Mouse (Mus musculus) stomach, embryonic 16.5 days (tissue): ENCODE results near the gene Liph. TPM values are rescaled to one million over a fixed set of nuclear protein-coding genes. Genes with fewer than 3 reads are reported as not detected.
A peak's percentile ranks its signal among the peaks of the same experiment; 100 is the strongest.
"Not testable (repeated sequence)": the region's sequence is repeated elsewhere in the genome, so short reads cannot be mapped to it uniquely, and the experiment has no call there.

Experiments
- ATAC-seq: fragments of 200-750 bp; cut with Nextera tagmentation; 2 replicates; pipeline ENCODE4 v1.8.0; 2017; ENCODE audit warnings: moderate number of reproducible peaks, moderate TSS enrichment; ENCODE audit not compliant: insufficient read depth, low FRiP score
- H3K27ac ChIP-seq: fragments of 300-500 bp; sonication (generic); 2 replicates; pipeline ENCODE4 v1.5.1; 2014; ENCODE audit warnings: low read length
- H3K27me3 ChIP-seq: fragments of 300-500 bp; sonication (generic); 2 replicates; pipeline ENCODE4 v1.6.1; 2014; ENCODE audit warnings: low read length, control low read depth, mixed read lengths; ENCODE audit not compliant: control insufficient read depth, insufficient read depth
- H3K36me3 ChIP-seq: fragments of 300-500 bp; sonication (generic); 2 replicates; pipeline ENCODE4 v1.6.1; 2014; ENCODE audit warnings: low read length; ENCODE audit not compliant: control insufficient read depth, insufficient read depth
- H3K4me1 ChIP-seq: fragments of 300-500 bp; sonication (generic); 2 replicates; pipeline ENCODE4 v1.6.1; 2014; ENCODE audit warnings: low read length, control low read depth, mixed read lengths; ENCODE audit not compliant: control insufficient read depth, insufficient read depth
- H3K4me2 ChIP-seq: fragments of 300-500 bp; sonication (generic); 2 replicates; pipeline ENCODE4 v1.6.1; 2014; ENCODE audit warnings: low read depth, low read length, mixed read lengths
- H3K4me3 ChIP-seq: fragments of 300-500 bp; sonication (generic); replicated peaks from 2 replicates; pipeline ENCODE4 v1.5.1; 2014; ENCODE audit warnings: mild to moderate bottlenecking, low read length
- H3K9ac ChIP-seq: fragments of 300-500 bp; sonication (generic); 2 replicates; pipeline ENCODE4 v1.6.1; 2014; ENCODE audit warnings: low read length
- H3K9me3 ChIP-seq: fragments of 300-500 bp; sonication (generic); replicated peaks from 2 replicates; pipeline ENCODE4 v1.6.1; 2016; ENCODE audit warnings: low read length, control low read depth; ENCODE audit not compliant: control insufficient read depth
- WGBS: fragments of 180-500 bp; shearing (Covaris S2); extraction: QIAGEN DNeasy Blood & Tissue Kit; methylation state at CpG from one replicate; pipeline ENCODE4 v1.1.7; 2014; 5-methylcytosine and 5-hydroxymethylcytosine counted together
- polyA plus RNA-seq: library from polyadenylated mRNA; unstranded; fragments of >200 nt; fragmentation: Nextera tagmentation; extraction: Ambion mirVana; gene quantifications from 2 replicates; pipeline ENCODE4 v1.2.1, GENCODE M21; 2015

Gene Liph
- polyA plus RNA-seq, 1 experiment from 2014 or later, result 29.9 TPM

DNA sequence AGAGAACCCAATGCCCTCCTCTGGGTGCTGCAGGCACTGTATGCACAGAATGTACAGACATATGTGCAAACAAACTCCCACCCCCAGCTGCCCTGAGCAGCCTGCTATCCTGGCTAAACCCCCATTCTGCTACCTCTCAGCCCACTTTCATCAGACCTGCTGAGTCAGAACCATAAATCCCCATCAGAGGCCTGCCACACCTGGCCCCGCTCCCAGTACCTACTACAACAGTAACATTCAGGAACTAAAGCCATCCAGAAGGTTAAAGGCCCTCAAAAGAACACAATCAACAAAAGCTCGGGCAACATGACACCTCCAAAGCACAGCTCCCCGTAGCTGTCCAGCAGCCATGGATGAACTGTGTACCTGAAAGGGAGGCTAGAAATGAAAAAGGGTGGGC lies 6.1 kb upstream of the Liph start:
- WGBS, result 34% methylated on average over 3 of the region's 3 CpGs
- no peak overlapping the region for H3K4me2 ChIP-seq

DNA sequence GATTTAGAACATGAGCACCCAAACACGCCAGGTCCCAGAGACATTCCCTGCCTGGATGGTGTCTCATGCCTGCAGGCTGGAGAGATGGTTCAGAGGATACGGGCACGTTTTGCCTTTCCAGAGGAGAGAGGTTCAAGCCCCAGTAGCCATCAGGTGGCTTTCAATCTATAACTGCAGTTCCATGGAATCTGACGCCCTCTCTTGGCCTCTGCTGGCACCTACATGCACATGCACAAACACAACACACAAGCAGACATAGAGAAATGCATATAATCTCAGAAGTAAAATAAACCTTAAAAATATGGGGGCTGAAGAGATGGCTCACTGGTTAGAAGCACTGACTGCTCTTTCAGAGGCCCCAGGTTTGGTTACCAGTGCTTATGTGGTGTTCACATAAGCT lies 5.7 kb upstream of the Liph start:
- no peaks in the 10 kb centered on the region for H3K9me3 ChIP-seq
- WGBS, result 57% methylated on average over 4 of the region's 4 CpGs
- peak overlapping the region; percentile 61 for H3K27ac ChIP-seq
- H3K4me3 ChIP-seq, result no peak overlapping the region
- no peaks in the 10 kb centered on the region for H3K36me3 ChIP-seq
- H3K4me2 ChIP-seq, result no peak overlapping the region
- no peak overlapping the region for H3K9ac ChIP-seq
- no peaks in the 10 kb centered on the region; the same call in 1 of the 2 replicates for H3K4me1 ChIP-seq
- H3K27me3 ChIP-seq, result no peaks in the 10 kb centered on the region
- no peak for ATAC-seq

More for the DNA sequence above, 6.1 kb upstream of the Liph start:
- H3K27ac ChIP-seq, result peak overlapping the region; percentile 61
- no peaks in the 10 kb centered on the region for H3K36me3 ChIP-seq
- no peaks in the 10 kb centered on the region for H3K27me3 ChIP-seq
- ATAC-seq, result peak; percentile 25; the same call in 1 of the 2 replicates
- H3K9me3 ChIP-seq, result no peaks in the 10 kb centered on the region
- no peaks in the 10 kb centered on the region; the same call in 1 of the 2 replicates for H3K4me1 ChIP-seq
- no peak overlapping the region for H3K4me3 ChIP-seq
- no peak overlapping the region for H3K9ac ChIP-seq

DNA sequence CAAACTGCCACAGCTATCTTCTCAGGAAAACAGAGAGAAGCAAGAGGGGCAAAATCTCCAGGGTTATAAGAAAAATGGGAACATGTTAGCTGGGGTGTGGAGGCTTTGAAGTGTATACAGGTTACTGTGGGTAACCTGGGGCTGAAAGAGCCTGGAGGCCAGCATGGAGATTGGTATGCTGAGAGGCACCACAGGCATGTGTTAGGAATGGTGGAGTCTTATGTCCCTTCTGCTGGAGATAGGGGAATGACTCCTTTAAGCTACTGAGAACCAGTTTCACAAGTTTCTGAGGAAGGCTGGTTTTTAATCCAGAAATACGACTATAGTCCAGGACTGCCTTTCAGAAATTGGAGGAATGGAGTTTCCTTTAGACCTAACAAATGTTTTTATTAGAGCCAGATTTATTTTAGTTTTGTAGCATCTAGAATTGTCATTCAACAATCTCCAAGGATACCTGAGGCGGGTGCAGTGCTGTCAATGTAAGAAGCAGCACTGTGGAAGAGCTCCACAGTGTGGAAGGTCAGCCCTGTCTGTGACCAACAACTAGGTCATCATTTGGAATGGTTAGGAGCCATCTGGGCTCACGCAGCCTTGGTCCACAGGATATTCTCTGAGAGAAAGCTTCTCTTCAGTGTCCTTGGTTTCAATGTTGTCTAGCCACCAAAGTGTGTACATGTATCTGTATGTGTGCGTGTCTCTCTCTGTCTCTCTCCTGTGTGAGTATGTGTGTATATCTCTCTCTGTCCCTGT lies 4.7 kb upstream of the Liph start:
- no peak overlapping the region for H3K9ac ChIP-seq
- no peak overlapping the region for H3K4me2 ChIP-seq
- no peaks in the 10 kb centered on the region for H3K27me3 ChIP-seq
- H3K4me1 ChIP-seq, result peaks cover 5% of the 10 kb centered on the region; the same call in 1 of the 2 replicates
- no peaks in the 10 kb centered on the region for H3K36me3 ChIP-seq
- no peaks in the 10 kb centered on the region for H3K9me3 ChIP-seq
- WGBS, result 72% methylated on average over 4 of the region's 4 CpGs
- H3K27ac ChIP-seq, result peak overlapping the region; percentile 79
- no peak overlapping the region for H3K4me3 ChIP-seq
- no peak for ATAC-seq

DNA sequence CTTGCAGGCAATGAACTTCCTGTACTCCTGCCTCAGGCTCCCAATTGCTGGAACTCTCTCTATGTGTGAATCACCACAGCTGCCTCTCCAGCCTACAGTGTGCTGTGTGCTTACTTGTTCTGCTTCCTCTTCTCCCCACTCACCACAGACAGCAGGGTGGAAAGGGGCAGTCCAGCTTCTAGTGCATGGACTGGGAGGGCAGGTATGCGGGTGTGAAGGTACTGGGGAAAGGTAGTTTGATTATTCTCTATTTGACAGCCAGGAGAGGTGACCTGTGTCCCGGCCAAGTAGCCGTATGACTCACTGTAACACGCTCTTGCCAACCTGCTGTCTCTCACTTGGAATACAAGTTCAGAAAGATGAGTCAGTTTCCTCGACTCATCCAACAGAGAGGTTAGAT lies 2.6 kb upstream of the Liph start:
- ATAC-seq, result peak; percentile 57; the same call in 1 of the 2 replicates
- Histone ChIP-seq H3K4me1 (peaks cover 5% of the 10 kb centered on the region; the same call in 1 of the 2 replicates), H3K9me3 (no peaks in the 10 kb centered on the region), H3K27me3 (no peaks in the 10 kb centered on the region), H3K9ac (no peak overlapping the region), H3K4me2 (no peak overlapping the region), H3K4me3 (no peak overlapping the region), H3K36me3 (no peaks in the 10 kb centered on the region), H3K27ac (peak overlapping the region; percentile 94)
- WGBS, result 59% methylated on average over 5 of the region's 5 CpGs

DNA sequence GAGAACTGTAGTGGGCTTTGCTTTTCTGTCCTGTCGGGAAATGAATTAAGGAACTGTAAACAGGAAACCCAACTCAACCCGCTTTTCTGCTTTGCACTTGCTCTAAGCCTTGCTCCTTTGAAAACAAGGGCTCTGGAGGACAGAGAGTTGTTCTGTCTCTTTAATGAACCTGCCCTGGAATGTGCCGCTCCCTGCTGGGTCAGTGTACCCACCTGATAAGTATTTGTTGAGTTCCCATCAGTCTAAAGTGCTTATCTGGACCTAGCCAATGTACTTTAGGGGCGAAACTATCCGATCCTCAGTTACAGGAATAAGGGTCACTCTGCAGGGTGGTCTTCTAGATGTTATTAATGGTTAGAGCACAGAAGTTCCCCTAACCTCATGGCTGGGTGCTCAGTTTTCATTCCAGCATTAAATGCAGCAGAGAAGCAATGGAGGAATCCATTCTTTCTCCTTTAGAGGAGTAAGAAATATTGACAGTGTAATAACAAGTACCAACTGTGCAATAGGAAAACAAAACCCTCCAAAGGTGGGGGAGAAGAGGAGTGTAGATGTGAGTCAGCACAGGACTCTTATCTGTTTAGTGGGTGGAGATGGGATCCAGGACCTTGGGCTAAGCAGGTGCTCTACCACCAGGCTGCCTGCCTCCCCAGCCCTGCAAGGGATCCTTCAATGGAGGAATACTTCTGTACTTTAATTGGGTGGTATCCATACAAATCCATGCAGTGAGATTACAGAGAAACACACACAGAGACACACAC lies 1.6 kb upstream of the Liph start:
- no peaks in the 10 kb centered on the region for H3K9me3 ChIP-seq
- H3K36me3 ChIP-seq, result no peaks in the 10 kb centered on the region
- H3K27me3 ChIP-seq, result no peaks in the 10 kb centered on the region
- no peak overlapping the region; the same call in 1 of the 2 replicates for H3K4me3 ChIP-seq
- ATAC-seq, result peak; percentile 89
- 28% methylated on average over 5 of the region's 5 CpGs for WGBS
- H3K4me1 ChIP-seq, result peaks cover 5% of the 10 kb centered on the region; the same call in 1 of the 2 replicates
- peak overlapping the region; percentile 37; the same call in 1 of the 2 replicates for H3K4me2 ChIP-seq
- H3K27ac ChIP-seq, result peak overlapping the region; percentile 94
- 0 out of 2 replicates have a peak overlapping the region, but pooled peaks have one; percentile 8 for H3K9ac ChIP-seq

DNA sequence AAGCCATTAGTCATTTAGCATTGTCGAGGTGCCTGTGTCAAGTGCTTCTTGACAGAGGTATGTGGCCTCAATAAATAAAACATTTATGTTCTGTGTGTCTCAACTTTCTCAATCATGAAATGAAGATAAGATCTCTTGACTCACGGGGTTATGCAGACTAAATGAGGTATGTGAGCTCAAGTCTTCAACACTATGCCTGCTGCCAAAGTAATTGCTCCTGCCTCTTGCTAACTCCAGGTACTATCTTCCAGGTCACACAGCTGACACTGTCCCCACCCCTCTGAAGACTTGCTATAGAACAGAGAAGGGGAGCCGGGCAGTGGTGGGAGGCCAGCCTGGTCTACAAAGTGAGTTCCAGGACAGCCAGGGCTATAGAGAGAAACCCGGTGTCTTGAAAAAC lies 939 bp upstream of the Liph start:
- 22% methylated on average over 4 of the region's 4 CpGs for whole genome bisulfite sequencing
- no peaks in the 10 kb centered on the region for H3K27me3 ChIP-seq
- H3K4me2 ChIP-seq, result peak overlapping the region; percentile 20; the same call in 1 of the 2 replicates
- H3K4me1 ChIP-seq, result peaks cover 5% of the 10 kb centered on the region; the same call in 1 of the 2 replicates
- H3K36me3 ChIP-seq, result no peaks in the 10 kb centered on the region
- no peak overlapping the region for H3K4me3 ChIP-seq
- H3K9me3 ChIP-seq, result no peaks in the 10 kb centered on the region
- peak overlapping the region; percentile 94 for H3K27ac ChIP-seq
- H3K9ac ChIP-seq, result 0 out of 2 replicates have a peak overlapping the region, but pooled peaks have one; percentile 8
- no peak for ATAC-seq

DNA sequence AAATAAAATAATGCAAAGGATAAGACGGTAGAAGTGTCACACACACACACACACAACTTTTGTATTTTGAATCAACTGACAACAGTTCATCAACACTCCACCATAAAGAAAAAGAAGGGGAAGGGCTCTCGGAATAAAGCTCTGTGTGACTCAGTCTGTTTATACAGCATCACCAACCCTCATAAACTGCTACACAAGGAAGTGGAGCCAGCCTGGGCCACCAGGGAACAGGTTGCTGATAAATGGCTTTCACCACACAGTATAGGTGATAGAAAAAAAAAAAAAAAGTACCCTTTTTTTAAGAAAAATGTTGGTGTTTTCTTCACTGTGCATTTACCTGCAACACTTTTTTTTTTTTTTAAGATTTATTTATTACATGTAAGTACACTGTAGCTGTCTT lies 3.7 kb downstream of the Liph start:
- Histone ChIP-seq H3K4me2 (no peak overlapping the region), H3K9ac (no peak overlapping the region), H3K36me3 (no peaks in the 10 kb centered on the region), H3K4me3 (no peak overlapping the region), H3K9me3 (no peaks in the 10 kb centered on the region), H3K27me3 (no peaks in the 10 kb centered on the region), H3K4me1 (0 out of 2 replicates have a peak, but pooled peaks cover 5% of the 10 kb centered on the region), H3K27ac (no peak overlapping the region)
- no peak for ATAC-seq
- 59% methylated on average over 2 of the region's 2 CpGs for WGBS

DNA sequence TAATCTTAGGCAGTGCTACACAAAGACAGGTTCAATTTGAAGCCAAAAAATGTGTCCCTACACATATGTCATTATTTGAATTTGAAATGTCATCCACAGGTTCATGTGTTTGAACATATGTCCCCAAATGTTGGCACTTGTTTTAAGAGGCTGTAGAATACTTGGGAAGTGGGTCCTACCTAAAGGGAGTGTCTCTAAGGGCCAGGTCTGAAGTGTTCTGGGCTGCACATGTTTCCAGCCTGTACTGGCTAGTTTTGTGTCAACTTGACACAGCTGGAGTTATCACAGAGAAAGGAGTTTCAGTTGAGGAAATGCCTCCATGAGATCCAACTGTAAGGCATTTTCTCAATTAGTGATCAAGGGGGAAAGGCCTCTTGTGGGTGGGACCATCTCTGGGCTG lies 4.6 kb downstream of the Liph start:
- not testable (repeated sequence) for H3K4me3 ChIP-seq, H3K27ac ChIP-seq, H3K4me2 ChIP-seq, ATAC-seq, H3K36me3 ChIP-seq, H3K9me3 ChIP-seq, H3K4me1 ChIP-seq, H3K27me3 ChIP-seq, H3K9ac ChIP-seq

DNA sequence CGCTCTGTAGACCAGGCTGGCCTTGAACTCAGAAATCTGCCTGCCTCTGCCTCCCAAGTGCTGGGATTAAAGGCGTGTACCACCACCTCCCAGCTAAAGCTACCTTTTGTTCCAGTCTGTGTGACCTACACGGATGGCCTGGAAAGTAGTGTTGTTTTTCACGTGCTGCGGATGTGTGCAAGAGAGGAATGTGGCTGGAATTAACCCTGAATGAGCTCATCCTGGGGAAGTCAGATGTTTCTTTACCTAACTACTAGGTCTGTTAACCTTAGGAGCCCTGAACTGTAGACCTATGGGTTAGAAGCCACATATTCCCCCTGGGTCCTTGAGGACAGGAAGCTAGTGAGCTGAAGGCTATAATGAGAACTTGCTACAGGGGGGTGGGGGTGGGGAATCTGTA lies 7.5 kb downstream of the Liph start:
- Histone ChIP-seq H3K9me3 (no peaks in the 10 kb centered on the region), H3K27me3 (no peaks in the 10 kb centered on the region), H3K4me2 (no peak overlapping the region), H3K4me3 (no peak overlapping the region), H3K4me1 (no peaks in the 10 kb centered on the region), H3K27ac (no peak overlapping the region), H3K36me3 (no peaks in the 10 kb centered on the region), H3K9ac (no peak overlapping the region)
- no peak for ATAC-seq
- 57% methylated on average over 5 of the region's 5 CpGs for WGBS
